Mouse (Mus musculus): ENCODE measurements around the gene Stil.
"Not testable (repeated sequence)": the region's sequence is repeated elsewhere in the genome, so short reads cannot be mapped to it uniquely, and the experiment has no call there.

The Stil gene

GRCm38 (mm10) chr4:114999773-115000428, at the start of gene Stil:
TSS of gene Stil (plus strand) at chr4:115000159.
- peak; percentile 97 for DNase-seq

- no peak for DNase-seq
Measured at GRCm38 (mm10) chr4:114953172-114953571, 46.8 kb upstream of the Stil start.

GRCm38 (mm10) chr4:114957403-114957802, 42.6 kb upstream of the Stil start:
- DNase-seq: no peak

- DNase-seq: no peak
Measured at GRCm38 (mm10) chr4:114958231-114958630, 41.7 kb upstream of the Stil start.

- no peak for DNase-seq
Measured at GRCm38 (mm10) chr4:114958786-114959185, 41.2 kb upstream of the Stil start.

- no peak for DNase-seq
Measured at GRCm38 (mm10) chr4:114959533-114959932, 40.4 kb upstream of the Stil start.

DNA sequence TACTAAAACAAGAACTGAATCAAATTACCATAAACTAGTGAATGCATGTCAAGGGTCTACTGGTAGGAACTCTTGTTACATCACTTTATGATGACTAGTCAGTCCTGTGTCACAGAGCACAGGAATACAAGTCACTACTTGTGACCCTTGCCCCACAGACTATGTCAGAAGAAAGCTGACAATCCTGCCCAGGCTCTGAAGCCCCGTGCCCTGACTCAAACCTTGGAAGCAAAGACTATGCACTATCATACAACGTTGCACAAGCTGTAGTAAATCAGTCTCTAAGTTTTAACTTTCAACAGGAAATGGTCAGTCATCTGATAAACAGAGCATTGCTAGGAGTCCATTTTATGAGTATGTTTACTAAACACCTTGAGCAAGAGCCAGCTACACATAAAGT, 39.1 kb upstream of the Stil start:
- not testable (repeated sequence) for DNase-seq

- DNase-seq: no peak
Measured at GRCm38 (mm10) chr4:114970736-114971135, 29.2 kb upstream of the Stil start.

- DNase-seq: no peak
Measured at GRCm38 (mm10) chr4:114973229-114973740, 26.7 kb upstream of the Stil start.

DNA sequence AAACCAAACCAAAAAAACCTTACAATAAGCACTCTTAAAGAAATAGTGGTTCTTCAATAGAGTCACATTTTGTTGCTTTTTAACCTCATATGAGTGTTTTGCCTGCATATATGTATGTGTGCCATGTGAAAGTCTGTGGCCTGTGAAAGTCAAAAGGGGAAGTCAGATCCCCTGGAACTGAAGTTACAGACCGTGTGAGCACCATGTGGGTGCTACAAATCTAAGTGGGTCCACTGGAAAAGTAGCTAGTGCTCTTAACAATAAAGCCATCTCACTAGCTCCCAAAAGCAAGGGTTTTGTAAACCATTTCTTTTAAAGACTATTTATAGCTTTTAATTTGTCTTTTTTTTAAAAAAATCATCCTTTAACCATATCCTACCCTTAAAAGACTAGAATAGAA, 17.3 kb upstream of the Stil start:
- DNase-seq: no peak

DNA sequence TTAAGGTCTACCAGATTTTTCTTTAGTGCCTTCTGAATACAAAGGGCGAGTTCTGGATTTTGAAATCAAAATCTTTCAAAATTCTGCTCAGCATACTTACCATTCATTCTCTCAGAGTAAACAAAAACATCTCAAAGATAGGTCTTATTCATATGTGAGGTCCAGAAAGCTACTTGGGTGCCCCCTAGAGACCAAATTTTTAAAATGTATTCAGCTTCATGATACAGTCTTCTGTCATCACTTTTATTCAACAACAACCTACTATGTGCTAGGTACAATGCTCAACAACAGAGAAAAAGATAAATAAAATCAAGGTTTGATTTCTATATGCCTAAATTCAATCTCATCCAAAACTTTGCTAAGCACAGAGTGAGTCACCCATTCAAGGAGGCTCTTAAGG, 16.9 kb upstream of the Stil start:
- DNase-seq: no peak

DNA sequence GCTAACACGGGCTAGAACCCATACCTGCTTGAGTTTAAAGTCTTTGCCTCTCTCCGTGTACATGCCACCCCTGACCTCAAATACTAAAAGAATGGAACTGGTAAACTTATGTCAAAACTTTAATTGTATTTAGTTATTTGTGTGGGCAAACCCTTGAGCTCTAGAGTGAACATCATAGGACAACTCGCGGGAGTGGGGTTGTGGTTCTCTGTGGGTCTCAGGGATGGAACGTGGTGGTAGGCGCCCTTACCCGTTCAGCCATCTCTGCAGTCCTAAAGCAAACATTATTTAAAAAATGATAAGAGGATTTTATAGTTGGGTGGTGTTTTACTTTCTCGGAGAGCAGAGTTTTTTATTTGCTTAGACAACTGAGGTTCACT, 13.8 kb upstream of the Stil start:
- peak; percentile 5 for DNase-seq

DNA sequence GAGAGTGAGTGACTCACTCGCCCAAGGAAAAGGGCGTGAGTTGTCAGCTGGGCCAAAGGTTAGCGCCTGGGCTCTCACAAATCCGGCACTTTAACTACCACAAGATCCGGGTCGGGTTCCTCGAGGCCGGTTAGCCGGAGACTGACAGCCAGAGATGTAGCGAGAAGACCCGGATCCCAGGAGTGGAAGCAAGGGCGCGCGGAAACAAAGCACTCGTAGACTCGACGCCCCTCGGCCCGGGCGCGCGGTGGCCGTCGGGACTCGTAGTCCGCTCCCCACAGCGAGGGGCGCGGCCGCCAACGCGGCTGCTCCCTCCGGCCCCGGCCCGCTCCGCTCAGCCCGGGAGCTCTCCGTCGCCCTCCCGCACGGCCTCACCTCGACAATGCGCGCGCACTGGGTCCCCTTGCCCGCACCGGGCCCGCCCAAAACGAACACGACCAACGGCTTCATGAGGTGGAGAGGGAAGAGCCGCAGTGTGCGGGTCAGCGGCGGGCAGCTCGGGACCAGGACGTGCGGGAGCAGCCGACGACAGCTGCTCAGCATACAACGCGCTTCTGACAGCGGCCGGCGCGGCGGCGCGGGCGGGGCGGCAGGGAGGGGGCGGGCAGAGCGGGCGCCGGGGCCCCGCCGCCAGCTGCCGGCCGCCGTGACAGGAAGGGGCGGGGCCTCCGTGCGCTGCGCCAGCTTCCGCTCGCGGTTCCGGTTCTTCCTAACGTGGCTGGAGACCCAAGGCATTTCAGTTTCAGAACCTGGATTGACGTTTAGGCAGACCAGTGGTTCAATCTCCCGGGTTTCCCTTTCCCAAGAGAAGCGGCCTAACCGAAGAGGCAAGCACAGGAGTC, 13.1 kb upstream of the Stil start, which contains the start of gene Cmpk1:
Cmpk1 (minus strand) TSS at position 651 of the 842 bp plus-strand sequence.
- DNase-seq: peak; percentile 85

- DNase-seq: no peak
Measured at GRCm38 (mm10) chr4:114994218-114994617, 5.7 kb upstream of the Stil start.

DNA sequence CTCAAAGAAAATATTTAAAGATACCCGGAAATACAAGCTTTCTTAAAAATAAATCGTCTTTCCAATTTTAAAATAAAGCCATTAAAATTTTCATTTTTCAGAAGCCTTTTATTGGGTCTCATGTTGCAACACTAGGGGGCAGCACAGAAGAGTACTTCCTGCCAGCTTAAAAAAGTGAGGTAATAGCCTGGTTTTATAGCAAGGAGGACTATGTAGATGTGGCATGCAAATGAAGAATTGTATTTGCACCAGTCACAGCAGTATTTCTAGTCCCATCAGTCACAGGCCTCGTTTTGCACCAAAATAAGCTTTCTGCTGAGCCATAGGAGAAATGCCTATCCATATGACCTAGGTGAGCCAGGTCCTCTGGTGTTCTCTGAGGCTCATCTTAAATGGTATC, 2.9 kb upstream of the Stil start:
- peak; percentile 28 for DNase-seq

- no peak for DNase-seq
Measured at GRCm38 (mm10) chr4:114999445-114999772, 550 bp upstream of the Stil start.

- DNase-seq: no peak
Measured at GRCm38 (mm10) chr4:115000429-115000795, 453 bp downstream of the Stil start.

DNA sequence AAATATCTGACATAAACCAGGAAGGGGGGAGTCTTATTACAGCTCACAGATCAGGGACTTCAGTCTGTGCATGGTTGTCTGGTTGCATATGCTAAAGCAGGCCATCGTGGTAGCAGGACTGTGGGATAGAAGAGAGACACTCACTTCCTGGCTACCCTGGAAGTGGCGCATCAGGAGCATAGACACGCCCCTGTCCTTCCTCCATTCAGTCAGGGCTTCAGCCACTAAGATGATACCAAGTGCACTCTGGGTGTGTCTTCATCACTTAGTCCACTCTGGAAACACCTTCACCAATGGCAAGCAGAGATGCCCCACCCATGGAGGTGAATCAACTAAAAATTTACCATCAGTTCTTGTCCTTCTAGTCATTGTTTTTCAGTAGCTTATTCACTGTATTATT, 14.3 kb downstream of the Stil start:
- DNase-seq: no peak

- no peak for DNase-seq
Measured at GRCm38 (mm10) chr4:115019997-115020396, 20.0 kb downstream of the Stil start.

- no peak for DNase-seq
Measured at GRCm38 (mm10) chr4:115035043-115035442, 35.1 kb downstream of the Stil start.

DNA sequence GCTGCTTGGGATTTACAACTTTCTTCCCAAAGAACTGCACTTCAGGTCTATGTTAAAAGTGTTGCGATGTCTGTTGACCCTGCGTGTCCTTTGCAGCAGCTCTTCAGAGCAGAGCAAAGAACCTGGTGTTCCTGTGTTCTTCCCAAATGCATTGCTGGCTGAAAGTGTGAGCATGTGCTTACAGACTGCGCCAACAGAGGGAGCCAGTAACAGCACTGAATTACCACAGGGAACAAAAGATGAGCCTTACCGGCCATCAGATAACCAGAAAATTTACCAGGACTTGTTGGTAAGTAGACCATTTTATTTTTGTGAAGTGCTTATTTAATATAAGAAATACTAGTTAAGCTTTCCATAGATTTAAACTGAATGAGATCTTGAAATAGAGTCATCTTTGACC, 38.3 kb downstream of the Stil start:
- peak; percentile 35 for DNase-seq

DNA sequence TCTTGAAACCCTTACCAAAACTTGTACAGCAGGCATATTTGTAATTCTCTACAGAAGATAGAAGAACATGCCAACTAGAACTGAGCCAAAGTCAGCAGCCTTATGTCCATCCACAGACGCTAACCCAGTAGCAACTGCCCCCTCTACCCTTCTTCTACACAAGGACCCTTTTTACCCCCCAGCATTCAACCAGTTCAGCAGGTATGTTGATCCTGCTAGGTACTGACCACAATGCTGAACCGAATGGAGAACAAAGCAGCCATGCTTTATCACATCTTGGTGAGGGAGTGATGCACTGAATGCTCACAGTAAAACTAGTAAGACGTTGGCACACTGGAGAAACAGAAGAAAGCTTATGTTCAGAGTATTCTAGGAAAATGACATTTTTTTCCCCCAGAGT, 45.7 kb downstream of the Stil start:
- DNase-seq: no peak

GRCm38 (mm10) chr4:115047750-115048149, 47.8 kb downstream of the Stil start:
- DNase-seq: peak; percentile 56

GRCm38 (mm10) chr4:115048190-115048589, 48.2 kb downstream of the Stil start:
- no peak for DNase-seq

Measured in right cerebral cortex, postnatal 14 days (tissue).